Mouse (Mus musculus): ENCODE results near the gene Pbx4. TPM values are rescaled to one million over a fixed set of nuclear protein-coding genes. Genes with fewer than 3 reads are reported as not detected.

Pbx4 gene
- total and polyA plus RNA-seq, 3 experiments, result 1.0 to 5.9 (median 2.4) TPM

DNA sequence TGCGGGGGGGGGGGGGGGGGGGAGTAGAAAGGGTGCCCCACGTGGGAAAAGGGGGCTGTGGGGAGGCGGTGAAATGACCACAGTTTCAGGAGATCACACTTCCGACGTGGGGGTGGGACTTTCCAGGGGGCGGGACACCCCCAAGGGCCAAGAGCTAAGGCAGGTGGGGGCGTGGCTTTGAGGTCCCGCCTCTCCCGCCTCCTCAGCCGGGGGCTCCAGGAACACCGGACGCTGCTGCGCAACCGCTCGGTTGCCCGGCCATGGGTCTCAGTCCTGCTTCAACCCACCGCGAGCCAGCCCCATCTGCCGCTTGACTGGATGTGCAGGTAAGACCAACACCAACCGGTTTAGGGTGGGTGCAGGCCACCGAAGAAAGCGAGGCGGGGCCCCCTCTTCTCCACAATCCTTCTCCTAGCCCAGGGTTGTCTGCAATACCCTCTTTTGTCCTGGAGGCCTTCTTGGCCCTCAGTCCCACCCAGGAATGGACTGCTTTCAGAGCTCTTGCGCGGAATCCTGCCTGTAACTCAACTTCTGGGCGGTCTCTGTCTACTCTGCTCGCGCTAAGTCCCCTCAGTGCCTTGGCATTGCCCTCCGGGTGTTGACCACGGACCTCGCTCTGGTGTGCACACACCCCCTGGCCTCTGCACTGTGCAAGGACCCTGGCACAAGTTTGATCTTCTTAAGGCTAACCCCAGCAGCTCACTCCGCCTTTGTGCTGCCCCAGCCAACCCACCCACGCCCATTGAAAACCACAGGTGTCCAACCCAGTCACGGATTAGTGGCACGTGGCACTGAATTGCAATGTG lies 9.7 kb upstream of the Pbx4 start, which contains the start of gene Lpar2 (continued):
- peak; percentile 32 for TF ChIP-seq ETS1 (conservative IDR thresholded peaks at IDR 0.05; ENCODE audit: low read depth, low read length)
- peak; percentile 53; the same call in 1 of the 2 replicates for TF ChIP-seq SIN3A (IDR thresholded peaks at IDR 0.05; ENCODE audit: low read length)
- peak; percentile 7; the same call in 1 of the 2 replicates for TF ChIP-seq USF1 (IDR thresholded peaks at IDR 0.05; ENCODE audit: low read depth, low read length)
- TF ChIP-seq CHD2 (IDR thresholded peaks at IDR 0.05; ENCODE audit: low read length), result peak; percentile 59
- TF ChIP-seq POLR2A (IDR thresholded peaks at IDR 0.05; ENCODE audit: low read depth, low read length), result peak; percentile 48

DNA sequence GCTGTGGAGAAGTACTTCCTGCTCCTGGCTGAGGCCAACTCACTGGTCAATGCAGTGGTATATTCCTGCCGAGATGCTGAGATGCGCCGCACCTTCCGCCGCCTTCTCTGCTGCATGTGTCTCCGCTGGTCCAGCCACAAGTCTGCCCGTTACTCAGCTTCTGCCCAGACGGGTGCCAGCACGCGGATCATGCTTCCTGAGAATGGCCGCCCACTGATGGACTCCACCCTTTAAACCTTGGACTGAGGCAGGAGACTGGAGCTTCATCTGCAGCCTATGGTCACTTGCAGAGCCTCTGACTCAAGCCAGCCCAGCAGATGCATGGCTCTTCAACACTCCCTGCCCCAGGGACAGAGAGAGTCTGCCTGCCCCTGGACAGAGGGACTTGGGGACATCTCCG lies 5.9 kb upstream of the Pbx4 start:
- Histone ChIP-seq H3K4me3 (replicated peaks in 1 of 3; ENCODE audit: low read depth in 2 of 3, low read length in 2 of 3, poor library complexity in 1 of 3) (no peak overlapping the region), H3K36me3 (replicated peaks in 1 of 2; ENCODE audit: control insufficient read depth in 1 of 2, insufficient read depth in 1 of 2, low read length in 1 of 2) (peaks cover 11 to 48% of the 10 kb centered on the region in 2 experiments), H3K27ac (ENCODE audit: insufficient read depth, low read depth) (no peak overlapping the region), H3K9me3 (replicated peaks; ENCODE audit: low read length) (no peaks in the 10 kb centered on the region), H3K9ac (ENCODE audit: insufficient read depth, low read depth) (no peak overlapping the region), H3K4me2 (ENCODE audit: insufficient read depth, low read depth, poor library complexity, severe bottlenecking) (no peak overlapping the region), H3K4me1 (ENCODE audit: control insufficient read depth in 1 of 2, insufficient read depth in 2 of 2) (peaks cover 14 to 70% of the 10 kb centered on the region in 2 experiments), H3K79me2 (replicated peaks; ENCODE audit: control insufficient read depth, extremely low read depth, insufficient read depth, poor library complexity, severe bottlenecking) (no peaks in the 10 kb centered on the region), H3K27me3 (replicated peaks) (no peaks in the 10 kb centered on the region)
- dilution Hi-C loops (cut with MboI; ENCODE audit: extremely low pct_ligation_motif_present, extremely low pct_unique_long_range_greater_than_20kb, low sequenced_read_pairs), result no loop called here
- no peak for DNase-seq (ENCODE audit: extremely low read depth)
- no peak for TF ChIP-seq CHD2 (IDR thresholded peaks at IDR 0.05; ENCODE audit: low read length)
- TF ChIP-seq ZMIZ1 (IDR thresholded peaks at IDR 0.05; ENCODE audit: low read depth, low read length), result no peak
- TF ChIP-seq HCFC1 (IDR thresholded peaks at IDR 0.05; ENCODE audit: low read depth, low read length), result no peak
- no peak for TF ChIP-seq MEF2A (IDR thresholded peaks at IDR 0.05; ENCODE audit: borderline replicate concordance, low read depth, low read length)
- TF ChIP-seq PAX5 (IDR thresholded peaks at IDR 0.05; ENCODE audit: low read length), result no peak
- no peak for TF ChIP-seq TCF12 (IDR thresholded peaks at IDR 0.05; ENCODE audit: low read depth, low read length)
- no peak for TF ChIP-seq RCOR1 (conservative IDR thresholded peaks at IDR 0.05; ENCODE audit: low read depth, low read length)
- TF ChIP-seq MAFK (IDR thresholded peaks at IDR 0.05; ENCODE audit: insufficient replicate concordance, low read length), result no peak
- TF ChIP-seq ELF1 (IDR thresholded peaks at IDR 0.05; ENCODE audit: low read depth, low read length), result no peak
- TF ChIP-seq TBP (conservative IDR thresholded peaks at IDR 0.05; ENCODE audit: low read depth, low read length), result no peak
- no peak for TF ChIP-seq KAT2A (IDR thresholded peaks at IDR 0.05; ENCODE audit: insufficient replicate concordance, low read length)
- no peak for TF ChIP-seq CHD1 (IDR thresholded peaks at IDR 0.05; ENCODE audit: low read depth, low read length)
- in situ Hi-C loops (cut with MboI; ENCODE audit: low pct_ligation_motif_present, low pct_unique_long_range_greater_than_20kb, low sequenced_read_pairs), result no loop called here

DNA sequence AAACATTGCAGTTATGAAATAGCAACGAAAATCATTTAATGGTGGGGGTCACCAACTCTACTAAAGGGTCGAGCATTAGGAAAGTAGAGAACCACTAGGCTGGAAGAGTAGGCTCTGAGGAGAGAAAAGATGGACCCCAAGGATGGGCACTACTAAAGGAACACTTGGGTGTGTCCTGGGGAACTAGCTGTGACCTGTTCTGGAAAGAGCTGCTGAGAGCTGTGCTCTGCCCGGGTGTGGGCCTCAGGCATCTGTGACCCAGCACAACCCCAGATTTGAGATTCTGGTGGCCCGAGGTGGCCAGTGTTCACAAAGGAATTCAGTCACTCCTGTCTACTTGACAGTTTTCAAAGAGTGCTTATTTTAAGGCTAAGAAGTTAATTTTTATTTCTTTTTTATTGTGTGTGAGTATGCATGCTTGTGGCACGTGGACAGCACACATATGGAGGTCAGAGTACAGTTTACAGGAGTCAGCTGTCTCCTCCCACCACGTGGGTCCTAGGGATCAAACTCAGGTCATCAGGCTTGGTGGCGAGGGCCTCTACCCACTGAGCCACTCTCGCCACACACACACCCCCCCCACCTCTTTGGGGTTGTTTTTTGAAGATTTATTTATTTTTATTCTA lies 4.9 kb downstream of the Pbx4 start:
- H3K27ac ChIP-seq (ENCODE audit: insufficient read depth, low read depth), result no peak overlapping the region
- in situ Hi-C loops (cut with MboI; ENCODE audit: low pct_ligation_motif_present, low pct_unique_long_range_greater_than_20kb, low sequenced_read_pairs) (no loop called here), dilution Hi-C loops (cut with MboI; ENCODE audit: extremely low pct_ligation_motif_present, extremely low pct_unique_long_range_greater_than_20kb, low sequenced_read_pairs) (no loop called here)
- peaks cover 0 to 7% of the 10 kb centered on the region in 2 experiments; a peak in 2 of 4 replicates for H3K4me1 ChIP-seq (ENCODE audit: control insufficient read depth in 1 of 2, insufficient read depth in 2 of 2)
- H3K9ac ChIP-seq (ENCODE audit: insufficient read depth, low read depth), result no peak overlapping the region
- DNase-seq (ENCODE audit: extremely low read depth), result no peak
- H3K27me3 ChIP-seq (replicated peaks), result no peaks in the 10 kb centered on the region
- no peak overlapping the region for H3K4me2 ChIP-seq (ENCODE audit: insufficient read depth, low read depth, poor library complexity, severe bottlenecking)
- H3K9me3 ChIP-seq (replicated peaks; ENCODE audit: low read length), result no peaks in the 10 kb centered on the region
- H3K36me3 ChIP-seq (replicated peaks in 1 of 2; ENCODE audit: control insufficient read depth in 1 of 2, insufficient read depth in 1 of 2, low read length in 1 of 2), result peaks cover 0 to 7% of the 10 kb centered on the region in 2 experiments
- H3K4me3 ChIP-seq (replicated peaks in 1 of 3; ENCODE audit: low read depth in 2 of 3, low read length in 2 of 3, poor library complexity in 1 of 3), result no peak overlapping the region
- H3K79me2 ChIP-seq (replicated peaks; ENCODE audit: control insufficient read depth, extremely low read depth, insufficient read depth, poor library complexity, severe bottlenecking), result no peaks in the 10 kb centered on the region
- TF ChIP-seq ZC3H11A (IDR thresholded peaks at IDR 0.05; ENCODE audit: low read depth, low read length) (no peak), TCF12 (IDR thresholded peaks at IDR 0.05; ENCODE audit: low read depth, low read length) (no peak), TBP (conservative IDR thresholded peaks at IDR 0.05; ENCODE audit: low read depth, low read length) (no peak), ETS1 (conservative IDR thresholded peaks at IDR 0.05; ENCODE audit: low read depth, low read length) (no peak), KAT2A (IDR thresholded peaks at IDR 0.05; ENCODE audit: insufficient replicate concordance, low read length) (no peak), USF2 (conservative IDR thresholded peaks at IDR 0.05; ENCODE audit: low read depth, low read length) (no peak)

All from CH12.LX (cell line).